Mouse (Mus musculus): ENCODE measurements around the gene Phf5a. TPM values are rescaled to one million over a fixed set of nuclear protein-coding genes. Genes with fewer than 3 reads are reported as not detected.

Gene Phf5a
- total RNA-seq, 2 experiments from 2014 or later: 38.4 to 39.9 TPM

- no peak for TF ChIP-seq CTCF (IDR thresholded peaks at IDR 0.05)
- peak; percentile 64 for DNase-seq
- Histone ChIP-seq H3K27ac (peak overlapping the region; percentile 96), H3K4me3 (no peak overlapping the region)
- intact Hi-C loops (cut with DNase I): loop anchor here (5.0 kb wide), 1 partner anchor 40 kb away; the partner anchor contains the start of genes Aco2 and Phf5a
Observed at GRCm38 (mm10) chr15:81832219-81832618, 39.5 kb downstream of the Phf5a start.

DNA sequence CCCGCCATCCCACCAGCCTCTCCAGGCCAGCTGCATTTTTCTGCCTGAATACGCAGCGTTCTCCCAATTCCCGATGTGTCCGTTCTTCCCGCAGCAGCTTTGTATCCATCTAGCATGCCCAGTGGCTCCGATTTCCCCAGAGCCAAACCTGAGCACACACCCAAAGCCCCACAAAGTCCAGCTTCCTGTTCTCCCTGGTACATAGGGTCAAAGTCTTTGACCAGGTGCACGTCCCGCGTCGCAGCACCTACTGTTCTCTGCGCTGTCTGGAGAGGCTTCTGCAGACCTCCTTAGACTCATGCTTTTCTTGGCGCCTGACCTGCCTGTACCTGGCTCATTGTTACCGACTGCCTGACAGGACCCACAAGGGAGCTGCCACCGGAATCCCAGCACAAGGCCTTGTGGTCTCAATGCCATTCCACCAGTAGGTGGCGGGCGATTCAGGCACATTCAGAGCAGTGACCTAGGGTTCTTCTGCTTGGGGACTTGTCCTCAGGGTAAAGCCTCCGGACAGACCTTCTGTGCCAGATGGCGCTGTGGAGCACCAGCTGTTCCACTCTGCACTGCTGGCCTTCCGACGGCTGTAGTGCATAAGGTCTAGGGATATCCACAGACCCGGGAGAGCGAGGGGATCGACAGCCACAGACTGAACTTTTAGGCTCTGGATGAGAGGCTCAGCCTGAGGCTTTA lies 40.4 kb downstream of the Phf5a start:
- Histone ChIP-seq H3K4me3 (peak overlapping the region; percentile 47), H3K27ac (peak overlapping the region; percentile 96)
- peak; percentile 96 for DNase-seq
- peak; percentile 93 for TF ChIP-seq CTCF (IDR thresholded peaks at IDR 0.05)
- intact Hi-C loops (cut with DNase I): loop anchor here (2.0 to 5.0 kb wide), 2 partner anchors 41 to 78 kb away; partner anchors contain the start of genes Aco2 and Phf5a

GRCm38 (mm10) chr15:81830530-81830929 lies 41.2 kb downstream of the Phf5a start:
- intact Hi-C loops (cut with DNase I): loop anchor here (2.0 to 5.0 kb wide), 2 partner anchors 42 to 78 kb away; partner anchors contain the start of genes Aco2 and Phf5a
- TF ChIP-seq CTCF (IDR thresholded peaks at IDR 0.05): no peak
- peak; percentile 20 for DNase-seq
- Histone ChIP-seq H3K4me3 (no peak overlapping the region), H3K27ac (peak overlapping the region; percentile 96)

DNA sequence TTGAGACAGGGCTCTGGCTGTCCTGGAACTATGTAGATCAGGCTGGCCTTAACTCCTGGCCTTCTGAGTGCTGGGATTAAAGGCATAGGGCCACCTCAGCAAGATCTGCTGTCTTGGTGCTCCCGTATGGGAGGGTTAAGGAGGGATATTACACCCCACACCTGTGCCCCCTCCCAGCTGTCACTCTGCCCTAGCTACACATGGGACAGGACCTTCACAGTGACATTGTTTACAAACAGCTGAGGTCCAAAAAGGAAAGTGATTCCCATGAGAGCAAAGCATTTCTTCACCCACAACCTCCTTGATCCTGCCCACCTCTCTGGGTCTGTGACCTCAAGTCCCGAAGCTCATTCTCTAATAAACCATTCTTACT lies 42.5 kb downstream of the Phf5a start:
- no peak overlapping the region for H3K4me3 ChIP-seq
- TF ChIP-seq CTCF (IDR thresholded peaks at IDR 0.05): no peak
- peak overlapping the region; percentile 96 for H3K27ac ChIP-seq
- intact Hi-C loops (cut with DNase I): loop anchor here (5.0 kb wide), 1 partner anchor 163 kb away; no protein-coding TSS in a partner anchor
- peak; percentile 57 for DNase-seq

GRCm38 (mm10) chr15:81828426-81829207 lies 43.1 kb downstream of the Phf5a start:
- DNase-seq: peak; percentile 73
- H3K4me3 ChIP-seq: no peak overlapping the region
- intact Hi-C loops (cut with DNase I): loop anchor here (5.0 kb wide), 1 partner anchor 164 kb away; no protein-coding TSS in a partner anchor
- H3K27ac ChIP-seq: peak overlapping the region; percentile 96
- no peak for TF ChIP-seq CTCF (IDR thresholded peaks at IDR 0.05)

GRCm38 (mm10) chr15:81824832-81825231 lies 46.9 kb downstream of the Phf5a start:
- DNase-seq: peak; percentile 15
- intact Hi-C loops (cut with DNase I): loop anchor here (5.0 kb wide), 1 partner anchor 167 kb away; no protein-coding TSS in a partner anchor
- no peak for TF ChIP-seq CTCF (IDR thresholded peaks at IDR 0.05)
- H3K4me3 ChIP-seq: no peak overlapping the region
- H3K27ac ChIP-seq: peak overlapping the region; percentile 52; the same call in 1 of the 2 replicates

- no peak for TF ChIP-seq CTCF (IDR thresholded peaks at IDR 0.05)
- H3K4me3 ChIP-seq: no peak overlapping the region
- H3K27ac ChIP-seq: no peak overlapping the region
- intact Hi-C loops (cut with DNase I): no loop called here
- DNase-seq: no peak
Observed at GRCm38 (mm10) chr15:81822631-81823030, 49.1 kb downstream of the Phf5a start.

DNA sequence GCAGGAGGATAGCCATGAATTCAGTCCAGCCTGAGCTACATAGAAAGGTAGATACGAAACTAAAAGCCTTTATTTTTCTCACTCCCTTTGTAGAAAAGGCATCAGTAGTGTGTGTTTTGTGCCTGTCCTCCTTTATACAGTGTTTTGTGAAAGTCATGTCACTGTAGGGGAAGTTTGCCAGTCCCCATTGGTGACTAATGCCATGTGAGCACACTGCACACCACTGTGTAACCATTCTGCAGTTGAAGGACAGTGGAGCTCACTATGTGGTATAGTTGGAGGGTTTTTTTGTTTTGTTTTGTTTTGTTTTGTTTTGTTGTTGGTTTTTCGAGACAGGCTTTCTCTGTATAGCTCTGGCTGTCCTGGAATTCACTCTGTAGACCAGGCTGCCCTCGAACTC lies 53.3 kb downstream of the Phf5a start:
- intact Hi-C loops (cut with DNase I): no loop called here
- no peak overlapping the region for H3K27ac ChIP-seq
- no peak for TF ChIP-seq CTCF (IDR thresholded peaks at IDR 0.05)
- no peak for DNase-seq
- no peak overlapping the region for H3K4me3 ChIP-seq

DNA sequence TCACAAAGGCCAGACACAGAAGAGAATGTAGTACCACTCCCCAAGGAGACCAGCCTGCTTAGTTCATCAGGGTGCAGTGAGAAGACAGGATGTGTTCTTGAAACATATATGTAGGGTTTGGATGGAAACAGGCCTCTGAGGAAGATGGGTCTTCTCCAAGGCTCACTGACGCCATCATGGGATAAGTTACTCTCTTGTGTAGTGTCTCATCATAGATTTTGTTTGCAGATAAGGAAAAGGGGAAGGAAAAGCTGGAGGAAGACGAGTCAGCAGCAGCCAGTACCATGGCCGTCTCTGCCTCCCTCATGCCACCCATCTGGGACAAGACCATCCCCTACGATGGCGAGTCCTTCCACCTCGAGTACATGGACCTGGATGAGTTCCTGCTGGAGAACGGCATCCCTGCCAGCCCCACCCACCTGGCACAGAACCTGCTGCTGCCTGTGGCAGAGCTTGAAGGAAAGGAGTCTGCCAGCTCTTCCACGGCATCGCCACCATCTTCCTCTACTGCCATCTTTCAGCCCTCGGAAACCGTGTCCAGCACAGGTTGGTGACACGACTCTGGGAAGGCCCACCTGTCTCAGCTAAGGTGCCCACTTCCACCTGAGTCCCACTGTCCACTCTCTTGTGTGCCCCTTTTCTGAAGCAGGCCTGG lies 56.9 kb downstream of the Phf5a start:
- intact Hi-C loops (cut with DNase I): loop anchor here (5.0 kb wide), 1 partner anchor 68 kb away; the partner anchor contains the start of genes Rangap1 and Zc3h7b
- no peak for TF ChIP-seq CTCF (IDR thresholded peaks at IDR 0.05)
- peak; percentile 74 for DNase-seq

More for the DNA sequence above, 56.9 kb downstream of the Phf5a start:
- Histone ChIP-seq H3K27ac (peak overlapping the region; percentile 96), H3K4me3 (peak overlapping the region; percentile 11; the same call in 1 of the 2 replicates)

Other genes starting within 250 kb of the Phf5a start
- gene L3mbtl2, start 208.0 kb downstream of the Phf5a start, total RNA-seq (2021): 1 to 10 TPM; 7.3 to 9.0 TPM
- gene Chadl, start 174.6 kb downstream of the Phf5a start, total RNA-seq (2021): 1 to 10 TPM; 1.3 to 1.4 TPM
- 10 to 100 TPM; 30.2 to 34.3 TPM for gene Zc3h7b, start 126.9 kb downstream of the Phf5a start, total RNA-seq (2021)
- 10 to 100 TPM; 23.7 to 24.1 TPM for gene Rangap1, start 126.4 kb downstream of the Phf5a start, total RNA-seq (2021)
- gene Tef, start 69.5 kb downstream of the Phf5a start, total RNA-seq (2021): 100 to 1,000 TPM; 101 to 191 TPM
- gene Tob2, start 13.1 kb downstream of the Phf5a start, total RNA-seq (2021): 100 to 1,000 TPM; 151 to 205 TPM
- gene Aco2, start 398 bp upstream of the Phf5a start, total RNA-seq (2021): 1,000 to 10,000 TPM; 1,155 to 1,439 TPM
- gene Polr3h, start 54.3 kb upstream of the Phf5a start, total RNA-seq (2021): 1 to 10 TPM; 6.4 to 7.6 TPM
- gene Csdc2, start 64.8 kb upstream of the Phf5a start, total RNA-seq (2021): 1 to 10 TPM; 1.6 to 2.1 TPM
- 10 to 100 TPM; 16.2 to 17.2 TPM for gene Pmm1, start 89.0 kb upstream of the Phf5a start, total RNA-seq (2021)
- gene 1700029P11Rik, start 108.6 kb upstream of the Phf5a start, total RNA-seq (2021): not detected
- 10 to 100 TPM; 23.9 to 25.4 TPM for gene Xrcc6, start 115.9 kb upstream of the Phf5a start, total RNA-seq (2021)
- gene Desi1, start 162.0 kb upstream of the Phf5a start, total RNA-seq (2021): 10 to 100 TPM; 14.5 to 20.8 TPM
- 10 to 100 TPM; 44.4 to 61.4 TPM for gene Snu13, start 175.7 kb upstream of the Phf5a start, total RNA-seq (2021)
- not detected for gene 4930407I10Rik, start 187.2 kb upstream of the Phf5a start, total RNA-seq (2021)
- not detected for gene Mei1, start 198.1 kb upstream of the Phf5a start, total RNA-seq (2021)